Mouse (Mus musculus) adrenal gland, postnatal 36 days (tissue): Measurements from ENCODE around the gene Scn4b. TPM values are rescaled to one million over a fixed set of nuclear protein-coding genes. Genes with fewer than 3 reads are reported as not detected.
A peak's percentile ranks its signal among the peaks of the same experiment; 100 is the strongest.

Experiments
- DNase-seq, 2 experiments: peaks; one replicate each; pipeline ENCODE4 v3.0.0; 2021; ENCODE audit warnings: mixed read lengths in 1 of 2
- long read RNA-seq, 2 experiments: library from polyadenylated mRNA; stranded (forward); transcript quantifications; one replicate each; pipeline ENCODE4 v2.0.0; 2021; ENCODE audit warnings: borderline sequencing depth in 2 of 2
- total RNA-seq, 2 experiments: library from RNA; stranded (reverse); gene quantifications; 2 replicates each; pipeline ENCODE4 v1.2.3; 2021

Scn4b gene
- under 1 TPM; 0.60 to 0.66 TPM for total RNA-seq
- long read RNA-seq, experiment 1, partial matches to known transcripts = 0 of 1 reads
- long read RNA-seq, experiment 1, other reads (novel, unspliced or antisense) = 1 of 1 reads
- long read RNA-seq, experiment 2 = 0 reads

DNA sequence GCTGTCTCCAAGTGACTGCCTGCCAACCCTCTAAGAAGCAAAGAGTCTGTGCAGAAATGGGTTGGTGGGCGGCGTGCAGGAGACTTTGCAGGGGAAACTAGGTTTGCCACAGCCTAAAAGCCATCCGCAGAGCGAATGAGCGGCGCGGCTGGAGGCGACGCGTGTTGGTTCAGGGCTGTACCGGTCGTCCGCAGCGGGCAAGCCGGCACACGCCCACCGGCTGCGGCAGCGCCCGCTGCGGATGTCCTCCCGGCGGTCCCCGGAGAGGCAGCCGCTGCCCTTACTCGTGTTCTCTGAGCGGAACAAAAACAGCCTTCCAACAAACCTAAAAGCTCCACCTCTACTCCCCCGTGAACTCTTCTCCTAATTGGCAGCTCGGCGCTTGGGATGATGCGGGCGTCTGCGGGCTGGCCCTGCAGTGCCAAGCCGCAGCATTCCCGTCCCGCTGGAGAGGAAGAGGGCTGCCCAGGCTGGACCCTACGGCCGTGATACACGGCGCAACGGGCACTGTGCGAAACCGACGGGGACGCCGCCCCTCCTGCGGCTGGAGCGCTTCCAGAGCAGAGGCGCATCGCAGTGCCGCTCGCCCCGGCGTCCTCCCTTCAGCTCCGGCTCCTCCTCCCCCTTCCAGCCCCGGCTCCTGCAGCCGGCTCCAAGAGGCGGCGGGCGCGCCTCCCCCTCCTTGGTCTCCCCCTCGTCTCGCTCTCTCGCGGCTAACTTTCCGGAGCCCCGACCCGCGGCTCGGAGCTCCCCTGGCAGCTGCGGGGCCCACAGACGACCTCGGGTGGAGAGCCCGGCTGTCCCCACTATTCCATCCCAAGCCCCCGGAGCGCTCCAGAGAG is at the start of gene Scn4b:
Scn4b (plus strand) TSS at position 205 of the 842 bp plus-strand sequence.
- DNase-seq = peak; percentile 53 to 66

- DNase-seq = no peak
Measured at GRCm38 (mm10) chr9:45090811-45091210, 47.4 kb upstream of the Scn4b start.

GRCm38 (mm10) chr9:45092641-45093040 is 45.6 kb upstream of the Scn4b start:
- peak in 1 of 2 experiments; percentile 35 for DNase-seq

GRCm38 (mm10) chr9:45095149-45095937 is 42.9 kb upstream of the Scn4b start:
- no peak for DNase-seq

DNA sequence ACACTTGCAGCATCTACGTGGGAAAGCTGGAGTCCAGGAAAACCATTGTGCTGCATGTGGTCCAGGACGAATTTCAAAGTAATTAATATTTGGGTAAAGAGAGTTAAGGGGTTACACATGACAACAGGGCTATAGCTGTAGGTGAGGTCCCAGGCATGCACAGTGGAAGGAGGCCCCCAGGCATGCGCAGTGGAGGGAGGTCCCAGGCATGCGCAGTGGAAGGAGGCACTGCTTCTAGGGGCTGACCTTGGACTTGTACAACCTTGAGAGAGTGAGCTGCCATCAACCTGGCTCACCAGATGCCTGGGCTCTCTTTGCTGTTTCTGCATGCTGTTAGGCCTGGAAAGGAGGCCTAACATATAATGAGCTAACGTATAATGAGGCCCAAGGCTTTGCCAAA is 40.3 kb upstream of the Scn4b start:
- no peak for DNase-seq

GRCm38 (mm10) chr9:45098426-45098825 is 39.8 kb upstream of the Scn4b start:
- DNase-seq = no peak

- DNase-seq = peak; percentile 42 to 70
Measured at GRCm38 (mm10) chr9:45102528-45102927, 35.7 kb upstream of the Scn4b start.

DNA sequence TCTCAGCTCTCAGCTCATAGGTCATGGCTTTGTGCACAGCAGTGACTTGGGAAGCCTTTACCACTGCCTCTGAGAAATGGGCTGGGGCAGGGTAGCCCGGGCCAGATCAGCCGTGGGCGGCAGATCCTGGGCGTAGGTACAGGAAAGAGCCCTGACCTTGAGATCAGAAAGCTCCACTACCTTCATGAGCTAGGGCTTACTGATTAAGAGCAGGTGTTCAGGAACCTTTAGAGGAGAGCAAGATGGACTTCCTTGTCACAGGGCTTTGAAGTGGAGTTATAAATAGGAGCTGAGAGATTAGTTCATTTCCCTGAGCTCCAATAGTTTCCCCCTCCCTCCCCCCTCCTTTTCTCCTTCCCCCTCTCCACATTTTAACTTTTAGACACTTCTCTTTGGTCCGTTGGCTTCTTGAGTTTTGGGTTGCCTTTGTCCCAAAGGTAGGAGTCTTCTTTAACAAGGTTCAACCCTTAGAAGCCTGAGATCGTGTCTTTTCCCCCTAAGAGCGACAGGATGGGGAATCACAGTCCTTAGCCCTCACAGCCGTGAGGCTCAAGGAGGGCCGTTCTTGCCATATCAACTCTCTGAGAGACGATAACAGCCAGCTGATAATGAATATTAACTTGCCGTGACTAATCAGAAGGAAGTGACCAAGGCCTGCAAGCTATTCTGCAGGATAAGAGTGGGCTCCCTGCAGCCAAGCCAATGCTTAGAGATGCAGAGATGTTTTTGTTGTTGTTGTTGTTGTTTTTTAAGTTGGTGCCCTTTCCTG is 34.8 kb upstream of the Scn4b start:
- DNase-seq = no peak

DNA sequence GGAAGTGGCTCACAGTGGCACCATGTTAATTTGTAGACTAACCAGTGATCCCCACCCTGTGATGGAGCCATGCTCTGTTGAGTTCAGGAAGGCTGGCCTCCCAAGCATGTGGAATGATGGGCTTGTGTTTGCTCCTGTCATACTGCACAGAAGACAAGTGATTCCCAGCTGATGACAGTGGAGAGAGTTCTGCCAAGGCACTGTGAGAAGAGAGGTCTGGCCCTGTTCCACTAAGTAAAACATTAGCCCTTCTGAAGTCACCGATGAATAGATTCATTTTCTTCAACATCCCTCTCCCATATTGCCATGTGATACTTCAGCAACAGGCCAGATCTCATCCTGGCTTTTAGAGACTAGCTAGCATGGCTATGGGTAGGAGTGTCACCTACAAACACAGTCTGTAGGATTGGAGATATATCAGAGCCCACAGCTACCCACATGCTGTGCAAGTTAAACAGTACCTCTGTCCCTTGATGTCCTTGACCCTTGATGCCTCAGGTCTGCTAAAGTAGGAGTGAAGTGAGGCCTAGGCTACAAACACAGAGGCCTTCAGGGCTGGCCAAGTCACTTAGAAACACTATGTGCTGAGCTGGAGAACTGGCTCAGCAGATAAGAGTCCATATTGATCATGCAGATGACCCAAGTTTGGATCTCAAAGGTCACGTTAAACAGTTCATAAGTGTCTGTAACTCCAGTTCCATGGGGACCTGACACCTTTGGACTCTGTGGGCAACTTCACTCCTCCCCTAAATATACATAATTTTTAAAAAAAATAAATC is 32.4 kb upstream of the Scn4b start:
- no peak for DNase-seq

DNA sequence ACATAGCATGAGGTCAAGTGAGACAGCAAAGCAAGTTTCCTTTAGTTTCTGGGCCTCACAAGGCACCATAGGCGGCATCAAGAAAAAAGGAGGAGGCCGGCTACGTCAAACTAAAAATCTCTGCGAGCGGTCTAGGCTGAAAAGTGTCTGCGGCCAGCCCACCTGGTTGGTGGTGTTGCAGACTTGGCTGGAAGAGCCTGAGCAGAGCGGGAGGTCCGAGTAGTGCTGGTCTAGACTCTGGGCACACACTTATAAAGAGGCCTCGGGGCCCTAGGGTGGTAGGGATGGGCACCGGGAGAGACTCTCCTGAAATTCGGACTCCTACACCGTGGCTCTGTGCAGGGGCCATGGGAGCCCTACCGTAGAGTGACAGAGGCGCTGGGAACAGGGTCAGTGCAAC is 22.5 kb upstream of the Scn4b start:
- peak; percentile 51 to 77 for DNase-seq

- no peak for DNase-seq
Measured at GRCm38 (mm10) chr9:45116819-45117218, 21.4 kb upstream of the Scn4b start.

- DNase-seq = peak in 1 of 2 experiments; percentile 51
Measured at GRCm38 (mm10) chr9:45117741-45118431, 20.3 kb upstream of the Scn4b start, which contains the start of gene Scn2b. Gene Scn2b, plus strand, starts transcription at chr9:45117782.

DNA sequence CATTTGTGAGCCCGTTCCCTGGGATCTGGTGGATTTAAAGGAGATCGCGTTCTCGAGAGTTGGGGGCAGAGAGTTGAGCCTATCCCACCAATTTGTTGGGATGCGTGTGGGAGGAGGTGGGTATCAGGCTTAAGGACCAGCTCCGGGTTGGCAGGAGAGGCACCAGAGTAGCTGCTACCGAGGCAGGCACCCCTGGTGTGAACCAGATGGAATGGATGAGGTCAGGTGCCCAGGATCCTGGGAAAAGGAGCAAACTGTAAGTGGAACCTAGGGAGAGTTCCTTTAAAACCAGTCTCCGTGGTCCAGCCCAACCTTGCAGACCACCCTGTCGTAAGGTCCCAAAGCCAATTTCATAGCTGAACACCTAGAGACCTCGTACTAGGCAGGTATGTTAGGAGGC is 19.6 kb upstream of the Scn4b start:
- no peak for DNase-seq

DNA sequence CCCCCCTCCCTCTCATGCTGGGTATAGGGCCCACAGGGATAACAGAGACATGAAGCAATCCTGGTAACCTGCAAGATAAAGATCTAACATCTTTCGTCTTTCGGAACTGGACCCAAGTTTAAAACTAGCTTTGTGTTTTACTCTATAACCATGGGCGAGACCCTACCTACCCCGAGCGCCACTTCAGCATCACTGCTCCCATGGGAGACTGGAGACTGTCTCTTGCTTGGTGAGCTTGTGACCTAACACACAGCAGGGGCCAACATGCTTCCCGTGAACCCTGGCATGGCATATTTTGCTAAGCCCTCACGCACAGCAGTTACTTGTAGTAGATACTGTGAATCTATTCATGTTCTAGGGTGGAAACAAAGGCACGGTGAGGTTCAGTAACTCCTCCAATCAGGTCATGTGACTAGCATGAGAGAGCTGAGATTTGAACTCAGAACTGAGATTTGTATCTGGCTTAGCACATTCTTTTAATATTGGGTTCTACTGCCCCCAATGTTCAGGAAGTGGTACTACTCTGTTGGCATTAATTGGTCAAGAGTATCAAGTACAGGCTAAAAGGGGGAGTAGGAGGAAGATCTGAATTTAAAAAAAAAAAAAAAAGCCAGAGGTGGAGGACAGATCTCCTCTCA is 18.8 kb upstream of the Scn4b start:
- no peak for DNase-seq

- no peak for DNase-seq
Measured at GRCm38 (mm10) chr9:45119954-45120530, 18.2 kb upstream of the Scn4b start.

DNA sequence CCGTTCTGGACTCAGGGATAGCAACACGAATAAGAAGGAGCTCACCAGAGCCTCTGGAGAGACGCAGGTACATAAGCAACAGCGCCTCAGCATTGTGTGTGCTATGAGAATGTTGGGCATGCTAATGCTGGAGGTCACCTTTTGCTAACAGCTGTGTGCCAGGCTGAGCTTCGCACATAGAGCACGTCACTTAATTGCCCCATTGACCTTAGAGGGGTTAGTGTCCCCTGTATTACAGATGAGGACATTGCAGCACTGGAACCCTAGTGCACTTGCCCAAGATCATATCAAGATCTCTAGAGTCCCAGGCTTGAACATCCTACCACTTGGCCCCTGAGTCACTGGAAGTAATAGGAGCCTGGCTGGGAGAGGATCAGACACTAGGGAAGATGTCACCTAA is 17.6 kb upstream of the Scn4b start:
- no peak for DNase-seq

- DNase-seq = no peak
Measured at GRCm38 (mm10) chr9:45121001-45121400, 17.2 kb upstream of the Scn4b start.

GRCm38 (mm10) chr9:45121769-45122168 is 16.4 kb upstream of the Scn4b start:
- peak; percentile 71 to 78 for DNase-seq

- peak in 1 of 2 experiments; percentile 44 for DNase-seq
Measured at GRCm38 (mm10) chr9:45122209-45122761, 15.9 kb upstream of the Scn4b start.
